9 mouse cellular contexts compared by ENCODE assay signal in genomic region chr4:56721469-56721868, GRCm38 (mm10). TPM values are rescaled to one million over a fixed set of nuclear protein-coding genes. Genes with fewer than 3 reads are reported as not detected.
DNase-seq lines count a peak whose midpoint lies in the region.
"Had no signal": no experiment of that assay in that cellular context is flagged by ENCODE, and none has a peak within 500 bp of the region (broad histone marks: within the 10 kb centered on the region; RNA-seq: fewer than 3 reads in every experiment).

No protein-coding gene starts in this region.

- peak; percentile 59 for DNase-seq in heart, postnatal 4 days
- DNase-seq in heart, adult 8-10 months (ENCODE audit: low spot score) = no peak
- DNase-seq in right cerebral cortex, postnatal 4 days = peak; percentile 53
- no peak for DNase-seq in right cerebral cortex, postnatal 36 days (ENCODE audit: low spot score in 2 of 2)
- peak; percentile 37 to 44 for DNase-seq in adrenal gland, postnatal 36 days
- peak; percentile 51 for DNase-seq in lung, postnatal 10 days
- DNase-seq in spleen, adult 18-20 months = no peak
- no peak for DNase-seq in c-Kit-positive CD71-positive TER-119-positive erythroid progenitor cells, embryonic 14.5 days (ENCODE audit: low spot score)

RNA-seq across cellular contexts. Expression of gene Gm26657, which starts 18.4 kb away (rescaled TPM):
- not detected for total RNA-seq in heart, postnatal 4 days (2021)
- not detected for total RNA-seq in heart, adult 8-10 months (2022)
- total RNA-seq in adrenal gland, postnatal 36 days (2021) = not detected
- total RNA-seq: layer of hippocampus, postnatal 25 days had no signal

RNA-seq across cellular contexts. Expression of gene Actl7b, which starts 19.8 kb away (rescaled TPM):
- total RNA-seq in heart, postnatal 4 days (2021) = not detected
- total RNA-seq in heart, adult 8-10 months (2022) = not detected
- under 1 TPM in 1 of 2 experiments, not detected in 1; 0.20 TPM for total RNA-seq in adrenal gland, postnatal 36 days (2021)

RNA-seq across cellular contexts. Expression of gene Actl7a, which starts 21.7 kb away (rescaled TPM):
- total RNA-seq in heart, postnatal 4 days (2021) = not detected
- total RNA-seq in heart, adult 8-10 months (2022) = not detected
- not detected for total RNA-seq in adrenal gland, postnatal 36 days (2021)
- total RNA-seq: layer of hippocampus, postnatal 25 days had no signal

Comparison
In these comparisons a context has a peak if more than half of its experiments do, and no peak if none do; other contexts are left out.
1. DNase-seq: peak in heart, postnatal 4 days (single experiment), right cerebral cortex, postnatal 4 days (single experiment), adrenal gland, postnatal 36 days (2 of 2) and lung, postnatal 10 days (single experiment); none in heart, adult 8-10 months (single experiment), right cerebral cortex, postnatal 36 days (0 of 2), spleen, adult 18-20 months (0 of 2) and c-Kit-positive CD71-positive TER-119-positive erythroid progenitor cells, embryonic 14.5 days (single experiment).